Mouse (Mus musculus): ENCODE data around the gene Vsx1. TPM values are rescaled to one million over a fixed set of nuclear protein-coding genes. Genes with fewer than 3 reads are reported as not detected.

Gene Vsx1
- polyA plus RNA-seq, 2 experiments, result not detected

- Histone ChIP-seq H3K27me3 (ENCODE audit: control insufficient read depth, insufficient read depth, low read length) (peaks cover 5% of the 10 kb centered on the region; the same call in 1 of the 2 replicates), H3K4me3 (ENCODE audit: insufficient read depth in 1 of 2, low read depth in 2 of 2, low read length in 2 of 2) (no peak overlapping the region), H3K36me3 (replicated peaks; ENCODE audit: control insufficient read depth, insufficient read depth, low read depth) (no peaks in the 10 kb centered on the region), H3K27ac (no peak overlapping the region), H3K4me2 (ENCODE audit: low read depth) (no peak overlapping the region), H3K9me3 (ENCODE audit: control insufficient read depth, low read length) (no peaks in the 10 kb centered on the region), H3K9ac (replicated peaks) (no peak overlapping the region), H3K4me1 (replicated peaks; ENCODE audit: control insufficient read depth in 2 of 2, insufficient read depth in 2 of 2, low read length in 1 of 2) (no peaks in the 10 kb centered on the region)
- DNase-seq (ENCODE audit: low read depth in 3 of 3, low spot score in 3 of 3) (no peak), ATAC-seq (ENCODE audit: insufficient read depth) (peak; percentile 26; the same call in 1 of the 2 replicates)
- TF ChIP-seq CTCF (IDR thresholded peaks at IDR 0.05; ENCODE audit: low read depth), result no peak
- no peak for TF ChIP-seq EP300 (IDR thresholded peaks at IDR 0.05; ENCODE audit: low read depth)
- WGBS (ENCODE audit: insufficient replicate concordance), result 26% methylated on average over 4 of the region's 4 CpGs
These were observed 7.6 kb downstream of the Vsx1 start for GRCm38 (mm10) chr2:150681581-150681980.

DNA sequence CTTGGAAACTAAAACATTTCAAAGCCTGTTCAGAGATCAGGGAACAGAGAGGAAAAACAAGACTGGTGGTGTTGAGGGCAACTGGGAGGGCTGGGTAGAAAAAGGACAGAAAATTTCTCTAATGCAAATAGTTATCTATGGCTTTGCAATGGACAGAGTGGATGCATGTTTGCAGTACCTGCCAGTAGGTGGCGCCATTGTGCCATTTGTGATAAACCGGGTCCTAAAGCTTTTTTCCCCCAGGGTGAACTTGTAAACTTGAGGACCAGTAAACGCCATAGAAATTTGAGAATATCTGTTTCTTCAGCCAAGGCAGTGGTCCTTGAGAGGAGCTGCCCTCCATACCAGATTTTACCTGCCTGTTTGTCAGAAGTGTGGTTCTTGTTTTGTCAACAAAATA lies 10.8 kb downstream of the Vsx1 start:
- Histone ChIP-seq H3K4me1 (replicated peaks; ENCODE audit: control insufficient read depth in 2 of 2, insufficient read depth in 2 of 2, low read length in 1 of 2) (peaks cover 0 to 3% of the 10 kb centered on the region in 2 experiments; a peak in 1 of 4 replicates), H3K4me2 (ENCODE audit: low read depth) (no peak overlapping the region), H3K27ac (no peak overlapping the region), H3K9me3 (ENCODE audit: control insufficient read depth, low read length) (no peaks in the 10 kb centered on the region), H3K36me3 (replicated peaks; ENCODE audit: control insufficient read depth, insufficient read depth, low read depth) (no peaks in the 10 kb centered on the region), H3K4me3 (ENCODE audit: insufficient read depth in 1 of 2, low read depth in 2 of 2, low read length in 2 of 2) (no peak overlapping the region), H3K27me3 (ENCODE audit: control insufficient read depth, insufficient read depth, low read length) (no peaks in the 10 kb centered on the region), H3K9ac (replicated peaks) (no peak overlapping the region)
- TF ChIP-seq EP300 (IDR thresholded peaks at IDR 0.05; ENCODE audit: low read depth) (no peak), CTCF (IDR thresholded peaks at IDR 0.05; ENCODE audit: low read depth) (peak; percentile 85)
- 0% methylated on average over 3 of the region's 3 CpGs for WGBS (ENCODE audit: insufficient replicate concordance)
- DNase-seq (ENCODE audit: low read depth in 3 of 3, low spot score in 3 of 3), result peak in 2 of 3 experiments; percentile 53 to 57
- ATAC-seq (ENCODE audit: insufficient read depth), result no peak

DNA sequence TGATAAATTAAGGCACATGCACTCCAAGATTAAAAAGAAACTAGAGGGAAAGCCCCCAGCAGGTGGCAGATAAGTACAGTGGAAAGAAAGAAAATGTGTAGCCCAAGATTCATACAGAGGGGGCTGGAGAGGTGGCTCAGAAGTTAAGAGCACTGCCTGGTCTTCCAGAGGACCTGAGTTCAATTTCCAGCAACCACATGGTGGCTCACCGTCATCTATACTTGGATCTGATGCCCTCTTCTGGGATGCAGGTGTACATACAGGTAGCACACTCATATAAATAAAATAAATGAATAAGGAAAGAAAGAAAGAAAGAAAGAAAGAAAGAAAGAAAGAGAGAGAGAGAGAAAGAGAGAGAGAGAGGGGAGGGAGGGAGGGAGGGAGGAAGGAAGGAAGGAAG lies 13.6 kb downstream of the Vsx1 start:
- TF ChIP-seq CTCF (IDR thresholded peaks at IDR 0.05; ENCODE audit: low read depth) (peak; percentile 29; the same call in 1 of the 2 replicates), EP300 (IDR thresholded peaks at IDR 0.05; ENCODE audit: low read depth) (no peak)
- Histone ChIP-seq H3K4me1 (replicated peaks; ENCODE audit: control insufficient read depth in 2 of 2, insufficient read depth in 2 of 2, low read length in 1 of 2) (peaks cover 0 to 8% of the 10 kb centered on the region in 2 experiments; a peak in 2 of 4 replicates), H3K9me3 (ENCODE audit: control insufficient read depth, low read length) (no peaks in the 10 kb centered on the region), H3K4me2 (ENCODE audit: low read depth) (no peak overlapping the region), H3K4me3 (ENCODE audit: insufficient read depth in 1 of 2, low read depth in 2 of 2, low read length in 2 of 2) (no peak overlapping the region), H3K27ac (no peak overlapping the region), H3K36me3 (replicated peaks; ENCODE audit: control insufficient read depth, insufficient read depth, low read depth) (no peaks in the 10 kb centered on the region), H3K9ac (replicated peaks) (no peak overlapping the region), H3K27me3 (ENCODE audit: control insufficient read depth, insufficient read depth, low read length) (no peaks in the 10 kb centered on the region)
- ATAC-seq (ENCODE audit: insufficient read depth) (no peak), DNase-seq (ENCODE audit: low read depth in 3 of 3, low spot score in 3 of 3) (no peak)
- WGBS (ENCODE audit: insufficient replicate concordance), result 26% methylated on average over 1 of the region's 1 CpGs

DNA sequence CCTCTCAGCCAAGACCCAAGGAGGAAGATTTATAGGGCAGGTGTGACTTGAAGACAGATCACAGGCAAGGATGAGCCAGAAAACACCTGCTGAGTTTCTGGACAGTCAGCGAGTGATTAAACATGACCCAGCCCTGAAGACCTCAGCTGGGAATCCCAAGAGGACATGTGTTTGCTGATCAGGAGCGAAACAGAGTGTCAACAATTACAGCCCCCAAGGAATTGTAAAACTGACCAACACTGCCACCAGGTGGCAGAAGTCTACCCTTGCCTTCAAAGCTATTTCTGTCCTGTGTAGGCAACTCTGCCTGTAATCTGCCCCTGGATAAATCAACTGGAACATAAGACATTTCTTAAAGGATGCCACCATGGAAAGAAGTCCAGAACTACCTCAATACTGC lies 14.3 kb downstream of the Vsx1 start:
- no peaks in the 10 kb centered on the region for H3K27me3 ChIP-seq (ENCODE audit: control insufficient read depth, insufficient read depth, low read length)
- TF ChIP-seq EP300 (IDR thresholded peaks at IDR 0.05; ENCODE audit: low read depth) (0 out of 2 replicates have a peak, but pooled peaks have one; percentile 3), CTCF (IDR thresholded peaks at IDR 0.05; ENCODE audit: low read depth) (peak; percentile 84)
- peak; percentile 61 for ATAC-seq (ENCODE audit: insufficient read depth)
- H3K4me3 ChIP-seq (ENCODE audit: insufficient read depth in 1 of 2, low read depth in 2 of 2, low read length in 2 of 2), result no peak overlapping the region
- no peaks in the 10 kb centered on the region for H3K36me3 ChIP-seq (replicated peaks; ENCODE audit: control insufficient read depth, insufficient read depth, low read depth)
- H3K4me2 ChIP-seq (ENCODE audit: low read depth), result no peak overlapping the region
- no peak overlapping the region for H3K9ac ChIP-seq (replicated peaks)
- 4% methylated on average over 2 of the region's 2 CpGs for WGBS (ENCODE audit: insufficient replicate concordance)
- no peak overlapping the region for H3K27ac ChIP-seq
- peak; percentile 60 to 70 (median 63) for DNase-seq (ENCODE audit: low read depth in 3 of 3, low spot score in 3 of 3)
- no peaks in the 10 kb centered on the region for H3K9me3 ChIP-seq (ENCODE audit: control insufficient read depth, low read length)
- H3K4me1 ChIP-seq (replicated peaks; ENCODE audit: control insufficient read depth in 2 of 2, insufficient read depth in 2 of 2, low read length in 1 of 2), result peaks cover 0 to 8% of the 10 kb centered on the region in 2 experiments; a peak in 3 of 4 replicates

- no peak for TF ChIP-seq CTCF (IDR thresholded peaks at IDR 0.05; ENCODE audit: low read depth)
- TF ChIP-seq EP300 (IDR thresholded peaks at IDR 0.05; ENCODE audit: low read depth), result no peak
- no peaks in the 10 kb centered on the region for H3K27me3 ChIP-seq (ENCODE audit: control insufficient read depth, insufficient read depth, low read length)
- WGBS (ENCODE audit: insufficient replicate concordance), result 35% methylated on average over 11 of the region's 11 CpGs
- H3K27ac ChIP-seq, result no peak overlapping the region
- H3K36me3 ChIP-seq (replicated peaks; ENCODE audit: control insufficient read depth, insufficient read depth, low read depth), result no peaks in the 10 kb centered on the region
- H3K4me3 ChIP-seq (ENCODE audit: insufficient read depth in 1 of 2, low read depth in 2 of 2, low read length in 2 of 2), result no peak overlapping the region
- no peaks in the 10 kb centered on the region for H3K9me3 ChIP-seq (ENCODE audit: control insufficient read depth, low read length)
- ATAC-seq (ENCODE audit: insufficient read depth) (peak; percentile 50), DNase-seq (ENCODE audit: low read depth in 3 of 3, low spot score in 3 of 3) (no peak)
- peaks cover 3 to 16% of the 10 kb centered on the region in 2 experiments; a peak in 3 of 4 replicates for H3K4me1 ChIP-seq (replicated peaks; ENCODE audit: control insufficient read depth in 2 of 2, insufficient read depth in 2 of 2, low read length in 1 of 2)
- H3K4me2 ChIP-seq (ENCODE audit: low read depth), result no peak overlapping the region
- H3K9ac ChIP-seq (replicated peaks), result no peak overlapping the region
These were observed 15.2 kb downstream of the Vsx1 start for GRCm38 (mm10) chr2:150673929-150674328.

Data from liver, embryonic 14.5 days (tissue).